Mouse (Mus musculus): ENCODE results near the gene Idh2. TPM values are rescaled to one million over a fixed set of nuclear protein-coding genes. Genes with fewer than 3 reads are reported as not detected.
"Not testable (repeated sequence)": the region's sequence is repeated elsewhere in the genome, so short reads cannot be mapped to it uniquely, and the experiment has no call there.

The Idh2 gene
- polyA plus RNA-seq, 1 experiment: 11.2 TPM

GRCm38 (mm10) chr7:80057781-80058180 lies 57.4 kb downstream of the Idh2 start:
- H3K27ac ChIP-seq (ENCODE audit: control insufficient read depth, insufficient read depth, low read depth, low read length): no peak overlapping the region
- no peaks in the 10 kb centered on the region for H3K36me3 ChIP-seq (ENCODE audit: control insufficient read depth, insufficient read depth, low read length)
- peaks cover 16% of the 10 kb centered on the region for H3K4me1 ChIP-seq (ENCODE audit: control insufficient read depth, insufficient read depth, low read length)
- H3K4me3 ChIP-seq (ENCODE audit: control insufficient read depth, low read depth, low read length): no peak overlapping the region
- no peak for TF ChIP-seq CTCF (IDR thresholded peaks at IDR 0.05; ENCODE audit: control insufficient read depth, insufficient read depth, insufficient replicate concordance, low read depth, low read length)
- no peak for TF ChIP-seq POLR2A (IDR thresholded peaks at IDR 0.05; ENCODE audit: control insufficient read depth, low read depth, low read length)
- H3K27me3 ChIP-seq (ENCODE audit: control insufficient read depth, insufficient read depth, low read length): no peaks in the 10 kb centered on the region

GRCm38 (mm10) chr7:80057002-80057691 lies 58.0 kb downstream of the Idh2 start:
- Histone ChIP-seq H3K36me3 (ENCODE audit: control insufficient read depth, insufficient read depth, low read length) (no peaks in the 10 kb centered on the region), H3K27ac (ENCODE audit: control insufficient read depth, insufficient read depth, low read depth, low read length) (no peak overlapping the region), H3K4me1 (ENCODE audit: control insufficient read depth, insufficient read depth, low read length) (peaks cover 19% of the 10 kb centered on the region), H3K27me3 (ENCODE audit: control insufficient read depth, insufficient read depth, low read length) (no peaks in the 10 kb centered on the region), H3K4me3 (ENCODE audit: control insufficient read depth, low read depth, low read length) (no peak overlapping the region)
- no peak for TF ChIP-seq CTCF (IDR thresholded peaks at IDR 0.05; ENCODE audit: control insufficient read depth, insufficient read depth, insufficient replicate concordance, low read depth, low read length)
- TF ChIP-seq POLR2A (IDR thresholded peaks at IDR 0.05; ENCODE audit: control insufficient read depth, low read depth, low read length): no peak

GRCm38 (mm10) chr7:80055781-80056180 lies 59.4 kb downstream of the Idh2 start:
- no peak for TF ChIP-seq CTCF (IDR thresholded peaks at IDR 0.05; ENCODE audit: control insufficient read depth, insufficient read depth, insufficient replicate concordance, low read depth, low read length)
- no peak for TF ChIP-seq POLR2A (IDR thresholded peaks at IDR 0.05; ENCODE audit: control insufficient read depth, low read depth, low read length)
- H3K36me3 ChIP-seq (ENCODE audit: control insufficient read depth, insufficient read depth, low read length): no peaks in the 10 kb centered on the region
- no peak overlapping the region for H3K4me3 ChIP-seq (ENCODE audit: control insufficient read depth, low read depth, low read length)
- no peak overlapping the region for H3K27ac ChIP-seq (ENCODE audit: control insufficient read depth, insufficient read depth, low read depth, low read length)
- peaks cover 19% of the 10 kb centered on the region for H3K4me1 ChIP-seq (ENCODE audit: control insufficient read depth, insufficient read depth, low read length)
- H3K27me3 ChIP-seq (ENCODE audit: control insufficient read depth, insufficient read depth, low read length): no peaks in the 10 kb centered on the region

GRCm38 (mm10) chr7:80053147-80053546 lies 62.0 kb downstream of the Idh2 start:
- H3K27me3 ChIP-seq (ENCODE audit: control insufficient read depth, insufficient read depth, low read length): no peaks in the 10 kb centered on the region
- no peak overlapping the region for H3K4me3 ChIP-seq (ENCODE audit: control insufficient read depth, low read depth, low read length)
- H3K27ac ChIP-seq (ENCODE audit: control insufficient read depth, insufficient read depth, low read depth, low read length): no peak overlapping the region
- H3K36me3 ChIP-seq (ENCODE audit: control insufficient read depth, insufficient read depth, low read length): no peaks in the 10 kb centered on the region
- peaks cover 10% of the 10 kb centered on the region for H3K4me1 ChIP-seq (ENCODE audit: control insufficient read depth, insufficient read depth, low read length)
- TF ChIP-seq CTCF (IDR thresholded peaks at IDR 0.05; ENCODE audit: control insufficient read depth, insufficient read depth, insufficient replicate concordance, low read depth, low read length) (no peak), POLR2A (IDR thresholded peaks at IDR 0.05; ENCODE audit: control insufficient read depth, low read depth, low read length) (no peak)

- no peaks in the 10 kb centered on the region for H3K36me3 ChIP-seq (ENCODE audit: control insufficient read depth, insufficient read depth, low read length)
- no peaks in the 10 kb centered on the region for H3K27me3 ChIP-seq (ENCODE audit: control insufficient read depth, insufficient read depth, low read length)
- no peak overlapping the region for H3K4me3 ChIP-seq (ENCODE audit: control insufficient read depth, low read depth, low read length)
- no peak for TF ChIP-seq POLR2A (IDR thresholded peaks at IDR 0.05; ENCODE audit: control insufficient read depth, low read depth, low read length)
- TF ChIP-seq CTCF (IDR thresholded peaks at IDR 0.05; ENCODE audit: control insufficient read depth, insufficient read depth, insufficient replicate concordance, low read depth, low read length): no peak
- H3K27ac ChIP-seq (ENCODE audit: control insufficient read depth, insufficient read depth, low read depth, low read length): no peak overlapping the region
- peaks cover 5% of the 10 kb centered on the region for H3K4me1 ChIP-seq (ENCODE audit: control insufficient read depth, insufficient read depth, low read length)
These were observed 62.9 kb downstream of the Idh2 start for GRCm38 (mm10) chr7:80052261-80052660.

GRCm38 (mm10) chr7:80051835-80052234 lies 63.4 kb downstream of the Idh2 start:
- H3K27ac ChIP-seq (ENCODE audit: control insufficient read depth, insufficient read depth, low read depth, low read length): no peak overlapping the region
- peaks cover 5% of the 10 kb centered on the region for H3K4me1 ChIP-seq (ENCODE audit: control insufficient read depth, insufficient read depth, low read length)
- no peaks in the 10 kb centered on the region for H3K36me3 ChIP-seq (ENCODE audit: control insufficient read depth, insufficient read depth, low read length)
- TF ChIP-seq POLR2A (IDR thresholded peaks at IDR 0.05; ENCODE audit: control insufficient read depth, low read depth, low read length) (no peak), CTCF (IDR thresholded peaks at IDR 0.05; ENCODE audit: control insufficient read depth, insufficient read depth, insufficient replicate concordance, low read depth, low read length) (no peak)
- H3K27me3 ChIP-seq (ENCODE audit: control insufficient read depth, insufficient read depth, low read length): no peaks in the 10 kb centered on the region
- no peak overlapping the region for H3K4me3 ChIP-seq (ENCODE audit: control insufficient read depth, low read depth, low read length)

GRCm38 (mm10) chr7:80050382-80050781 lies 64.8 kb downstream of the Idh2 start:
- H3K4me1 ChIP-seq (ENCODE audit: control insufficient read depth, insufficient read depth, low read length); H3K36me3 ChIP-seq (ENCODE audit: control insufficient read depth, insufficient read depth, low read length); H3K27ac ChIP-seq (ENCODE audit: control insufficient read depth, insufficient read depth, low read depth, low read length); H3K4me3 ChIP-seq (ENCODE audit: control insufficient read depth, low read depth, low read length); H3K27me3 ChIP-seq (ENCODE audit: control insufficient read depth, insufficient read depth, low read length): not testable (repeated sequence)

- Histone ChIP-seq H3K27me3 (ENCODE audit: control insufficient read depth, insufficient read depth, low read length) (no peaks in the 10 kb centered on the region), H3K27ac (ENCODE audit: control insufficient read depth, insufficient read depth, low read depth, low read length) (no peak overlapping the region), H3K4me1 (ENCODE audit: control insufficient read depth, insufficient read depth, low read length) (peaks cover 3% of the 10 kb centered on the region), H3K36me3 (ENCODE audit: control insufficient read depth, insufficient read depth, low read length) (no peaks in the 10 kb centered on the region), H3K4me3 (ENCODE audit: control insufficient read depth, low read depth, low read length) (no peak overlapping the region)
- TF ChIP-seq CTCF (IDR thresholded peaks at IDR 0.05; ENCODE audit: control insufficient read depth, insufficient read depth, insufficient replicate concordance, low read depth, low read length) (no peak), POLR2A (IDR thresholded peaks at IDR 0.05; ENCODE audit: control insufficient read depth, low read depth, low read length) (no peak)
These were observed 65.4 kb downstream of the Idh2 start for GRCm38 (mm10) chr7:80049746-80050145.

Data from testis, adult 2 months (tissue).